Mouse (Mus musculus) heart, embryonic 13.5 days (tissue): ENCODE measurements around the gene Man2a1. TPM values are rescaled to one million over a fixed set of nuclear protein-coding genes. Genes with fewer than 3 reads are reported as not detected.

Experiments used
- ATAC-seq: fragments of 200-750 bp; cut with Nextera tagmentation; 2 replicates; pipeline ENCODE4 v1.8.0; 2017; ENCODE audit warnings: moderate TSS enrichment; ENCODE audit not compliant: insufficient number of reproducible peaks, low FRiP score, low TSS enrichment; ENCODE audit errors: extremely low read depth
- H3K27ac ChIP-seq: fragments of 300-500 bp; sonication (generic); replicated peaks from 2 replicates; pipeline ENCODE4 v1.5.1; 2015; ENCODE audit warnings: moderate library complexity, mild to moderate bottlenecking, inconsistent platforms
- H3K27me3 ChIP-seq: fragments of 300-500 bp; sonication (generic); replicated peaks from 2 replicates; pipeline ENCODE4 v1.6.1; 2015; ENCODE audit warnings: mild to moderate bottlenecking, inconsistent platforms
- H3K36me3 ChIP-seq: fragments of 300-500 bp; sonication (generic); 2 replicates; pipeline ENCODE4 v1.6.1; 2015; ENCODE audit warnings: mild to moderate bottlenecking, inconsistent platforms
- H3K4me1 ChIP-seq: fragments of 300-500 bp; sonication (generic); 2 replicates; pipeline ENCODE4 v1.6.1; 2015; ENCODE audit warnings: inconsistent platforms
- H3K4me2 ChIP-seq: fragments of 300-500 bp; sonication (generic); 2 replicates; pipeline ENCODE4 v1.6.1; 2015; ENCODE audit warnings: inconsistent platforms, mild to moderate bottlenecking, moderate library complexity
- H3K4me3 ChIP-seq: fragments of 300-500 bp; sonication (generic); 2 replicates; pipeline ENCODE4 v1.5.1; 2015; ENCODE audit warnings: moderate library complexity, mild to moderate bottlenecking, inconsistent platforms
- H3K9ac ChIP-seq: fragments of 300-500 bp; sonication (generic); 2 replicates; pipeline ENCODE4 v1.6.1; 2015; ENCODE audit warnings: inconsistent platforms, mild to moderate bottlenecking, moderate library complexity
- H3K9me3 ChIP-seq: fragments of 300-500 bp; sonication (generic); 2 replicates; pipeline ENCODE4 v1.6.1; 2016; ENCODE audit warnings: inconsistent platforms
- WGBS: fragments of 180-500 bp; shearing (Covaris S2); methylation state at CpG from one replicate; pipeline ENCODE4 v1.1.7; 2015; ENCODE audit warnings: mixed read lengths; 5-methylcytosine and 5-hydroxymethylcytosine counted together
- polyA plus RNA-seq: library from polyadenylated mRNA; unstranded; fragments of >200 nt; fragmentation: Nextera tagmentation; extraction: Ambion mirVana; gene quantifications from 2 replicates; pipeline ENCODE4 v1.2.1, GENCODE M21; 2015

The Man2a1 gene
- polyA plus RNA-seq, 1 experiment from 2014 or later = 4.4 TPM

- peak overlapping the region; percentile 93; the same call in 1 of the 2 replicates for H3K9ac ChIP-seq
- 72% methylated on average over 9 of the region's 9 CpGs for WGBS
- ATAC-seq = no peak
- H3K4me1 ChIP-seq = peaks cover 37% of the 10 kb centered on the region
- no peaks in the 10 kb centered on the region for H3K27me3 ChIP-seq
- H3K4me2 ChIP-seq = peak overlapping the region; percentile 97
- no peak overlapping the region for H3K27ac ChIP-seq
- H3K4me3 ChIP-seq = peak overlapping the region; percentile 91
- H3K9me3 ChIP-seq = no peaks in the 10 kb centered on the region
- H3K36me3 ChIP-seq = no peaks in the 10 kb centered on the region
These were observed 2.6 kb downstream of the Man2a1 start for GRCm38 (mm10) chr17:64603134-64603533.

DNA sequence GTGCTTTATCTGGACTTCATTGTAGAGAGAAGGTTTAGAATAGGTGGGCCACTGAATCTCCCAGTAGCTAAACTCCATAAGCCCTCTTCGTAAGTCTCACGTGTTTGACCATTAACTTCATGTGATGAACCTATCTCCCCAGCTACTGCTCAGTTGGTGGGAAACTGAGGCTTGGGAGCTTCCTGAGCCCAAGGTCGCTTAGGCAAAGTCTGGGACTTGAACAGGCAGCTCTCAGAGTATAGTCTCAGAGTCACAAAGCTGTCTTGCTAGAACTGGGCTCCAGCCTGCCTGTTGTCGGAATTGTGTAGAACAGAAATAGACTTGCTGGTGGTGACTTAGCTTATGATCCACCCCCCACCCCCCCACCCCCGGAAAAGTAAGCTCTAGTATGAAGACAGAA, 3.0 kb downstream of the Man2a1 start:
- Histone ChIP-seq H3K27me3 (no peaks in the 10 kb centered on the region), H3K4me2 (peak overlapping the region; percentile 97), H3K27ac (no peak overlapping the region), H3K9ac (no peak overlapping the region), H3K4me3 (peak overlapping the region; percentile 91), H3K36me3 (no peaks in the 10 kb centered on the region), H3K4me1 (peaks cover 37% of the 10 kb centered on the region), H3K9me3 (no peaks in the 10 kb centered on the region)
- ATAC-seq = no peak
- 77% methylated on average over 5 of the region's 5 CpGs for WGBS

DNA sequence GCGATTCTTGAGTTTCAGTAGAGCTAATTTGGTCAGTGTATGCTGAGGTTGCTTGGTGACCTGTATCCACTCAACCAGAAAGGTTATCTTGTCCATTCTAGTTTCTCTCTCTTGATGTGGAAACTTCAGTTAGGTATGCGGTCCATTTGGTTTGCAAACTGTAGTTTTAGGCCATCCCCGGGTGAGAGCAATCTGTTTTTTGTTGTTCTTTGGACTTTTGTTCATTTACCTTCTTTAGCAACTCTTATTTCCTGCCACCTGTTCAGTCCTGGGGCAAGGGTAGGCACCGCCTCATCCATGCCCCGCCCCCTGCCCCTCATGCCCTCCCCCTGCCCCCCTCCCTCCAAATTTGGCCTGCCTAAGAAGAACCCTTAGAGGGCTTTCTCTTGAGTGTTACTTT, 3.6 kb downstream of the Man2a1 start:
- no peak for ATAC-seq
- no peaks in the 10 kb centered on the region for H3K36me3 ChIP-seq
- H3K4me3 ChIP-seq = no peak overlapping the region
- H3K27ac ChIP-seq = no peak overlapping the region
- WGBS = 77% methylated on average over 5 of the region's 5 CpGs
- no peak overlapping the region for H3K4me2 ChIP-seq
- H3K9me3 ChIP-seq = no peaks in the 10 kb centered on the region
- no peak overlapping the region for H3K9ac ChIP-seq
- H3K4me1 ChIP-seq = peaks cover 40% of the 10 kb centered on the region
- no peaks in the 10 kb centered on the region for H3K27me3 ChIP-seq

- peaks cover 10% of the 10 kb centered on the region; the same call in 1 of the 2 replicates for H3K36me3 ChIP-seq
- no peak overlapping the region for H3K9ac ChIP-seq
- 83% methylated on average over 6 of the region's 6 CpGs for WGBS
- H3K4me1 ChIP-seq = peaks cover 33% of the 10 kb centered on the region
- no peak overlapping the region for H3K4me3 ChIP-seq
- no peak overlapping the region for H3K27ac ChIP-seq
- no peak for ATAC-seq
- no peaks in the 10 kb centered on the region for H3K27me3 ChIP-seq
- H3K9me3 ChIP-seq = no peaks in the 10 kb centered on the region
- H3K4me2 ChIP-seq = no peak overlapping the region
These were observed 7.7 kb downstream of the Man2a1 start for GRCm38 (mm10) chr17:64608228-64608627.

DNA sequence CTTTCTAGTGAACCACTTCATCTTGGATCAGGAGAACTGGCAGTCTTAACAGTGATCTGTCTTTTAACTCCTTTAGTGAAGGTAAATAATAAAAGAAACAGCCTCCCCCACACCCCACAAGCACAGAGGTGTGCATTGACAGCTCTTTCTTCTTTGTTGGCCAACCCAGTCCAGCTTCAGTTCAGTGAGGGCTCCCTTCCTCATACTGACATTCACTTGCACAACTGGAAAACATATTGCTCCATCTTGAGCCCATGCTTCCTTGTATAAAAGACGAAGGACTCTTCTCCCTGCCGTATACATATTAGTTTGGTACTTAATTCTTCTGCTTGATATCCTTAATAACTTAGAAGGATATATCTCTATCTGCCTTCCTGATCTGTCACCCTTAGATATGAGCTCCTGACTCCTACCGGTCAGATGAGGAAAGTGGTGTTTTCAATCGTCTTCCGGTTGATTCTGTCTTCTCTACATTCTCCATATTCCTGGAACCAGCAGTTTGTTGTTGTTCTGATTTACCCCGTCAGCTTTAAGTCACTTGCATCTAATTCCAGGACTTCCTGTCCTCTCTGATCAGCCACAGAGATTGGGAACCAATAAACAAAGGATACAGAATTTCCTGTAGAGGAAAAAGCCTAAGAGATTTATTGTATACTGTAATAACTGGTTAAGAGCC, 8.5 kb downstream of the Man2a1 start:
- 64% methylated on average over 6 of the region's 6 CpGs for WGBS

DNA sequence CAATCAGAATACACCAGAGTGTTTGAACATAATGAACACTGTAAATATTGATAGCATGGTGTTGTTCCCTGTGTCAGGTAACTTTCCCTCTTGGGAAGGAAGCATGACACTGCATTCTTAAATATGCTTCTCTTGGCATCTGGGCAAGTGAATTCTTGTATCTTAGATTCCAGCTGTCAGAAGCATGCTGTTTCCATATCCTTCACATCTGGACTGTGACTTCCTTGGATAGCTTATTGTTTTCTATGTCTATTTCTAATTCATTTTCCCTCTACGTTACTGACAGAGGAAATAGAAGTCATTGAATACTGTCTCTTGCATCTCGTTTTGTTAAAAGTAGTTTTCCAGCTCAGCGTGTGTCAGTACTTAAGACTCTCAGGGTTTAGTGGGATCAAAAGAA, 9.2 kb downstream of the Man2a1 start:
- no peak overlapping the region; the same call in 1 of the 2 replicates for H3K27ac ChIP-seq
- H3K36me3 ChIP-seq = peaks cover 10% of the 10 kb centered on the region; the same call in 1 of the 2 replicates
- peaks cover 22% of the 10 kb centered on the region for H3K4me1 ChIP-seq
- H3K9ac ChIP-seq = no peak overlapping the region
- no peak overlapping the region for H3K4me3 ChIP-seq
- H3K27me3 ChIP-seq = no peaks in the 10 kb centered on the region
- H3K4me2 ChIP-seq = no peak overlapping the region
- H3K9me3 ChIP-seq = no peaks in the 10 kb centered on the region
- ATAC-seq = no peak
- WGBS = 43% methylated on average over 3 of the region's 3 CpGs

More for the DNA sequence above, 8.5 kb downstream of the Man2a1 start:
- H3K9me3 ChIP-seq = no peaks in the 10 kb centered on the region
- no peak overlapping the region; the same call in 1 of the 2 replicates for H3K27ac ChIP-seq
- H3K36me3 ChIP-seq = peaks cover 10% of the 10 kb centered on the region; the same call in 1 of the 2 replicates
- H3K27me3 ChIP-seq = no peaks in the 10 kb centered on the region
- H3K4me2 ChIP-seq = no peak overlapping the region
- no peak overlapping the region for H3K4me3 ChIP-seq
- H3K4me1 ChIP-seq = peaks cover 29% of the 10 kb centered on the region
- no peak overlapping the region for H3K9ac ChIP-seq
- ATAC-seq = no peak

DNA sequence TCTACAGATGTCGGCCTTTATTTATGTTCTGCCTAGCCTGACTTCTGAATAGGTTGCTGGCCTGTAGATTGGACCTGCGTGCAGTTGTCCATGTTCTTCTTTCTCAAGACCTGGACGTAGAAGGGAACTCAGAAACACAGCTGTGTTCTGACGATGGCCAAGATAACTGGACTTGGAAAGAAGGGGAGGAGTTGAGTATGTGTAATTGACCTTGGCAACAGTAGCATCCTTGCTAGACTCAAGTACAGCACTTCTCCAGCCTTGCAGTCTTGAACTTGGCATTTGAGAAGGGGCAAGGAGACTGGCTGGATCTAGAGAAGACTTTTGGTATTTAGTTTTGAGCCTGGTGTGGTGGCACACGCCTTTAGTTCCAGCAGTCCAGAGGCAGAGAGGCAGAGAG, 10.9 kb downstream of the Man2a1 start:
- ATAC-seq = no peak
- WGBS = 83% methylated on average over 5 of the region's 5 CpGs
- H3K27ac ChIP-seq = 0 out of 2 replicates have a peak overlapping the region, but pooled peaks have one; percentile 28

DNA sequence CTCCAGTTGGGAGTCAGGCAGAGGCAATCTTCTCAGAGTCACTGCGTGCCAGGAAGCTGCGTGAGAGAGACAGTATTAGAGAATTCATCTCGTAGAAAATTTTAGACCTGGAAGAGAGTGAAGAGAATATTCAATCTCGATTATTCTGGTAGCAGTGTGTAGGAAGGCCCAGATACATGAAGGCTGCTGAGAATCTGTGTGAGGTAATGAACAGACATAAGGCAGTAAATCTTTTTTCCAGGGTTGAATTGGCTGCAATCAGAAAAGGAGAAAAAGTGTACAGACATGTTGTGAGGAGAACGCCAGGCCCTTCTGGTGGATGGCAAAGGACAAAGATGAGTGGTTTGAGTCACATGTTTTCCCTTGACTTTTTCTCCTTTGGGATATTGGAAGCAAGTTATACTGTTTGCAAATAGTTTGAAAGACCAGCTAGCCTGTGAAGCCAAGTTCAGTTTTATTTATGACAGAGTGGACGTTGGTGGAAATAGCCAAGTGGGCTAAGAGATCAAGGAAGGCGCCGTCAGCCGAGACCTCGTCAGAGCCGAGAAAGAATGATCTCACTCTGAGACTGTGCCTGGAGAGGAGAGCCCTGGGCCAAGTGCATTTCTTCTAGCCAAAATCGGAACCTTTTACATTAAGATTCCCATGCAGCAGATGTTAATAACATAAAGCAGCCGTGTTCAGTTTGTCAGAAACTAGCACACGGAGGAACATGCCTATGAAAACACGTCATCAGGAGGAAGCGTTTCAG, 11.8 kb downstream of the Man2a1 start:
- Histone ChIP-seq H3K27ac (peak overlapping the region; percentile 28; the same call in 1 of the 2 replicates), H3K4me3 (no peak overlapping the region), H3K9me3 (no peaks in the 10 kb centered on the region), H3K4me1 (peaks cover 27% of the 10 kb centered on the region), H3K4me2 (no peak overlapping the region), H3K27me3 (no peaks in the 10 kb centered on the region), H3K9ac (no peak overlapping the region), H3K36me3 (peaks cover 12% of the 10 kb centered on the region; the same call in 1 of the 2 replicates)
- WGBS = 80% methylated on average over 16 of the region's 16 CpGs
- ATAC-seq = no peak

More for the DNA sequence above, 10.9 kb downstream of the Man2a1 start:
- no peak overlapping the region for H3K4me3 ChIP-seq
- H3K36me3 ChIP-seq = peaks cover 12% of the 10 kb centered on the region; the same call in 1 of the 2 replicates
- no peaks in the 10 kb centered on the region for H3K27me3 ChIP-seq
- no peak overlapping the region for H3K4me2 ChIP-seq
- H3K9me3 ChIP-seq = no peaks in the 10 kb centered on the region
- H3K4me1 ChIP-seq = peaks cover 24% of the 10 kb centered on the region
- H3K9ac ChIP-seq = no peak overlapping the region

- H3K27me3 ChIP-seq = no peaks in the 10 kb centered on the region
- peaks cover 34% of the 10 kb centered on the region for H3K4me1 ChIP-seq
- WGBS = 83% methylated on average over 3 of the region's 3 CpGs
- H3K36me3 ChIP-seq = peaks cover 12% of the 10 kb centered on the region; the same call in 1 of the 2 replicates
- H3K4me3 ChIP-seq = no peak overlapping the region
- H3K27ac ChIP-seq = no peak overlapping the region
- no peak overlapping the region for H3K4me2 ChIP-seq
- H3K9ac ChIP-seq = no peak overlapping the region
- ATAC-seq = no peak
- H3K9me3 ChIP-seq = no peaks in the 10 kb centered on the region
These were observed 12.4 kb downstream of the Man2a1 start for GRCm38 (mm10) chr17:64612930-64613329.

- WGBS = 72% methylated on average over 3 of the region's 3 CpGs
- Histone ChIP-seq H3K4me1 (peaks cover 38% of the 10 kb centered on the region), H3K36me3 (peaks cover 12% of the 10 kb centered on the region; the same call in 1 of the 2 replicates), H3K27ac (no peak overlapping the region), H3K4me2 (no peak overlapping the region), H3K27me3 (no peaks in the 10 kb centered on the region), H3K9ac (no peak overlapping the region), H3K9me3 (no peaks in the 10 kb centered on the region), H3K4me3 (no peak overlapping the region)
- ATAC-seq = no peak
These were observed 12.8 kb downstream of the Man2a1 start for GRCm38 (mm10) chr17:64613351-64613750.

DNA sequence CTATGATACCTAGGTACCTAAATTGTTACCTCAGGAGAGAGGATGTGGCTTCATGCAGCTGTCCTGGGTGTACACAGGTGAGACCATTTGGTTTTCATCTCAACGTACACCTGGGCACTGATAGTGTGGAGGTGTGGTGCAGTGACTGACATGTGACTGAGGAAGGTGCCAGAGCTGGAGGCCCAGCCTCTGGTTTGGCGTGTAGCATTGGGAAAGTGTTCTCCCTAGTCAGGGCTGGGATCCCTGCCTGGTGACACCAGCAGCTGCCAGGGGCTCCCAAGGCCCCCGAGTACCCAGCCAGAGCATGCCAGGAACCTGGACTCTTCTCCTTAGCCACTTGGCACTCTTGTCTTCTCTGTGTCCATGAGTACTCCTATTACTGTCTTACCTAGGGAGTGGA, 14.3 kb downstream of the Man2a1 start:
- Histone ChIP-seq H3K36me3 (peaks cover 12% of the 10 kb centered on the region; the same call in 1 of the 2 replicates), H3K4me1 (peaks cover 41% of the 10 kb centered on the region), H3K9ac (no peak overlapping the region), H3K27ac (no peak overlapping the region), H3K4me3 (no peak overlapping the region), H3K4me2 (no peak overlapping the region), H3K27me3 (no peaks in the 10 kb centered on the region), H3K9me3 (no peaks in the 10 kb centered on the region)
- WGBS = 74% methylated on average over 3 of the region's 3 CpGs
- no peak for ATAC-seq
